Mouse (Mus musculus): Measurements from ENCODE around the gene Gm7849. TPM values are rescaled to one million over a fixed set of nuclear protein-coding genes. Genes with fewer than 3 reads are reported as not detected.
"Not testable (repeated sequence)": the region's sequence is repeated elsewhere in the genome, so short reads cannot be mapped to it uniquely, and the experiment has no call there.

The Gm7849 gene
- not detected for total RNA-seq (2021)
- long read RNA-seq, experiment 1, result 0 reads
- long read RNA-seq, experiment 2, result 0 reads

- not testable (repeated sequence) for DNase-seq
Measured at GRCm38 (mm10) chr8:21456460-21456859, at the start of gene Gm7849. TSS of gene Gm7849 (minus strand) at chr8:21456560.

GRCm38 (mm10) chr8:21427111-21427510, 29.2 kb downstream of the Gm7849 start, which contains the start of gene Defa36:
TSS of gene Defa36 (plus strand) at chr8:21427411.
- not testable (repeated sequence) for DNase-seq

Other genes with a start within 250 kb of the Gm7849 start
- not detected for gene Gm15292, start 206.8 kb downstream of the Gm7849 start, total RNA-seq (2021)
- not detected for gene Defa27, start 141.0 kb downstream of the Gm7849 start, total RNA-seq (2021)
- not detected for gene Defa29, start 129.5 kb downstream of the Gm7849 start, total RNA-seq (2021)
- not detected for gene Defa2, start 78.0 kb downstream of the Gm7849 start, total RNA-seq (2021)
- gene Defa33, start 64.7 kb downstream of the Gm7849 start, total RNA-seq (2021), result not detected
- gene Defa36, start 29.1 kb downstream of the Gm7849 start, total RNA-seq (2021), result not detected
- gene Defa20, start 52.7 kb upstream of the Gm7849 start, total RNA-seq (2021), result not detected
- gene Defa32, start 72.5 kb upstream of the Gm7849 start, total RNA-seq (2021), result not detected
- gene Defa37, start 108.8 kb upstream of the Gm7849 start, total RNA-seq (2021), result not detected
- gene Defa28, start 126.4 kb upstream of the Gm7849 start, total RNA-seq (2021), result not detected
- not detected for gene Gm7861, start 137.9 kb upstream of the Gm7849 start, total RNA-seq (2021)
- not detected for gene Defa26, start 161.6 kb upstream of the Gm7849 start, total RNA-seq (2021)
- not detected for gene Defa17, start 199.2 kb upstream of the Gm7849 start, total RNA-seq (2021)
- gene Defa34, start 209.2 kb upstream of the Gm7849 start, total RNA-seq (2021), result not detected
- gene AY761184, start 247.1 kb upstream of the Gm7849 start, total RNA-seq (2021), result not detected

Measured in adrenal gland, postnatal 36 days (tissue).